Mouse (Mus musculus) liver, embryonic 14.5 days (tissue): ENCODE data around the gene Ccm2. TPM values are rescaled to one million over a fixed set of nuclear protein-coding genes. Genes with fewer than 3 reads are reported as not detected.
A peak's percentile ranks its signal among the peaks of the same experiment; 100 is the strongest.

Experiments
- ATAC-seq: fragments of 200-750 bp; cut with Nextera tagmentation; 2 replicates; pipeline ENCODE4 v1.8.0; 2017; ENCODE audit warnings: moderate number of reproducible peaks, mild to moderate bottlenecking, moderate library complexity; ENCODE audit not compliant: insufficient read depth
- DNase-seq, 3 experiments: peaks; one replicate each; pipeline ENCODE4 v3.0.0-alpha.2; 2012 to 2013; ENCODE audit warnings: low read depth in 3 of 3, low spot score in 3 of 3
- H3K27ac ChIP-seq: fragments of 300-500 bp; sonication (generic); 2 replicates; pipeline ENCODE4 v1.5.1; 2014; ENCODE audit warnings: moderate library complexity, mild to moderate bottlenecking, control low read depth, inconsistent platforms
- H3K27me3 ChIP-seq: fragments of 300-500 bp; sonication (generic); 2 replicates; pipeline ENCODE4 v1.6.1; 2014; ENCODE audit warnings: mild to moderate bottlenecking, low read length, moderate library complexity; ENCODE audit not compliant: control insufficient read depth, insufficient read depth
- H3K36me3 ChIP-seq: fragments of 300-500 bp; sonication (generic); replicated peaks from 2 replicates; pipeline ENCODE4 v1.6.1; 2014; ENCODE audit warnings: low read depth; ENCODE audit not compliant: control insufficient read depth, insufficient read depth
- H3K4me1 ChIP-seq, 2 experiments: fragments of 200-500 bp in 1 of 2; fragments of 300-500 bp in 1 of 2; sonication (generic) in 1 of 2; replicated peaks; 2 replicates each; pipeline ENCODE4 v1.6.1; 2012 to 2014; ENCODE audit warnings: antibody characterized with exemption in 1 of 2, inconsistent platforms in 1 of 2, low read length in 1 of 2; ENCODE audit not compliant: control insufficient read depth in 2 of 2, insufficient read depth in 2 of 2
- H3K4me2 ChIP-seq: fragments of 300-500 bp; sonication (generic); 2 replicates; pipeline ENCODE4 v1.6.1; 2014; ENCODE audit warnings: low read depth, mild to moderate bottlenecking, control low read depth, moderate library complexity
- H3K4me3 ChIP-seq, 2 experiments: fragments of 200-500 bp in 1 of 2; fragments of 300-500 bp in 1 of 2; sonication (generic) in 1 of 2; 2 replicates each; pipeline ENCODE4 v1.5.1; 2012 to 2014; ENCODE audit warnings: low read depth in 2 of 2, low read length in 2 of 2, mild to moderate bottlenecking in 2 of 2, control low read depth in 1 of 2, inconsistent platforms in 1 of 2, moderate library complexity in 1 of 2; ENCODE audit not compliant: insufficient read depth in 1 of 2
- H3K9ac ChIP-seq: fragments of 300-500 bp; sonication (generic); replicated peaks from 2 replicates; pipeline ENCODE4 v1.6.1; 2014; ENCODE audit warnings: mild to moderate bottlenecking, control low read depth, moderate library complexity
- H3K9me3 ChIP-seq: fragments of 300-500 bp; sonication (generic); 2 replicates; pipeline ENCODE4 v1.6.1; 2016; ENCODE audit warnings: low read length, mixed read lengths; ENCODE audit not compliant: control insufficient read depth
- CTCF ChIP-seq: IDR thresholded peaks from 2 replicates; pipeline ENCODE4 v1.5.1; 2016; ENCODE audit warnings: antibody characterized with exemption, low read depth, control low read depth
- EP300 ChIP-seq: IDR thresholded peaks from 2 replicates; pipeline ENCODE4 v1.6.1; 2016; ENCODE audit warnings: antibody characterized with exemption, low read depth
- WGBS: fragments of 180-500 bp; shearing (Covaris S2); extraction: QIAGEN DNeasy Blood & Tissue Kit; methylation state at CpG from one replicate; pipeline ENCODE4 v1.1.7; 2014; ENCODE audit not compliant: insufficient replicate concordance; 5-methylcytosine and 5-hydroxymethylcytosine counted together
- polyA plus RNA-seq, 2 experiments: library from polyadenylated mRNA; depleted of rRNA in 1 of 2; stranded (reverse) in 1 of 2; unstranded in 1 of 2; fragments of >200 nt; fragmentation: Nextera tagmentation in 1 of 2; extraction: Ambion mirVana in 1 of 2; gene quantifications; 2 replicates each; pipeline versions ENCODE4 v1.2.1 to v1.2.3; 2012 to 2014

Gene Ccm2
- polyA plus RNA-seq, 2 experiments = 33.1 to 39.4 TPM

DNA sequence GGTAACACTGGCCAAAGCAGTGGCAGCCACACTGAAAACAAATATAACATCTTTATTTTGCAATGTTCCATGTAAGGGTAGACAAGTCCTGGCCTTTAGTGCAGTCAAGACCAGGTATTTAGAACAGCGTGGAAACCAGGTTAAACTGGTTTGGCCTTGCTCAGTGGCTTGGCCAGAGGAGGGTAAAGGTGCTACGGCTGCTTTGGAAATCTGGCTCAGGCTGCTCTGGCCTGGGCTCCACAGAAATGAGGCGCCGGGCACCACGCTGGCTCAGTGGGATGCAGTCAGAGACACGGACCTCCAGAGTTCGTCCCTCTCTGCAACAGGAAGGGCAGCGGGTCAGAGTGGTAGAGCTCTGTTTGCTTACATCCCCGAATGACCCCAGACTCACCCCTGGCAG lies 40.2 kb upstream of the Ccm2 start:
- Histone ChIP-seq H3K4me2 (no peak overlapping the region), H3K4me1 (peaks cover 0 to 2% of the 10 kb centered on the region in 2 experiments; a peak in 1 of 4 replicates), H3K9me3 (no peaks in the 10 kb centered on the region), H3K27ac (no peak overlapping the region), H3K9ac (no peak overlapping the region), H3K36me3 (no peaks in the 10 kb centered on the region), H3K4me3 (no peak overlapping the region), H3K27me3 (no peaks in the 10 kb centered on the region)
- TF ChIP-seq EP300 = no peak
- no peak for TF ChIP-seq CTCF
- no peak for DNase-seq
- WGBS = 65% methylated on average over 9 of the region's 9 CpGs
- ATAC-seq = no peak

DNA sequence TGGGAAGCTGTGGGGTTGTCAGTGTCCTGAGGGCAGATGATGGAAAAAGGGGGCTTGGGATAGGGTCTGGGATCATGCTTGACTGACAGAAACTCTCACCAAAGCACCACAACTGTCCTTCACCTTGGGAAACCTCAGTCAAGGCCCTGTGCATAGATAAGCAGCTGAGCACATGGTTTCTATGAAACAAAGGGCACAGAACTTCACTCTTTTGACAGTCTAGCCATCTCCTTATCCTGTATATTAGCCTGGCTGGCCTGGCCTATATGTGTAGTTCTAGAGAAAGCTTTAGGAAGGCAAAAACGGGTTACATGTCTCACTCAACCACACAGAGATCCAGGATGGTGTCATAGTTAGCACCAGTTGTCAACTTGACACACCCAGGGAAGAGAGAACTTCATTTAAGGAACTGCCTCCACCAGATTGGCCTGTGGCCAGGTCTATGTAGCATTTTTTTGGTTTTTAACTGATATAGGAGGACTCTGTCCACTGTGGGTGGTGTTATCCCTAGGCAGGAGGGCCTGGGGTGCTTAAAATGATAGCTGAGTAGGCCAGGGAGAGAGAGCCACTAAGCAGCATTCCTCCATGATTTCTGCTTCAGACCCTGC lies 38.3 kb upstream of the Ccm2 start:
- Histone ChIP-seq H3K4me2 (no peak overlapping the region), H3K9ac (no peak overlapping the region), H3K9me3 (no peaks in the 10 kb centered on the region), H3K4me1 (peaks cover 0 to 2% of the 10 kb centered on the region in 2 experiments; a peak in 1 of 4 replicates), H3K4me3 (no peak overlapping the region), H3K27me3 (no peaks in the 10 kb centered on the region), H3K27ac (no peak overlapping the region), H3K36me3 (no peaks in the 10 kb centered on the region)
- ATAC-seq (no peak), DNase-seq (no peak)
- TF ChIP-seq CTCF (no peak), EP300 (no peak)
- 24% methylated on average over 1 of the region's 1 CpGs for whole genome bisulfite sequencing

DNA sequence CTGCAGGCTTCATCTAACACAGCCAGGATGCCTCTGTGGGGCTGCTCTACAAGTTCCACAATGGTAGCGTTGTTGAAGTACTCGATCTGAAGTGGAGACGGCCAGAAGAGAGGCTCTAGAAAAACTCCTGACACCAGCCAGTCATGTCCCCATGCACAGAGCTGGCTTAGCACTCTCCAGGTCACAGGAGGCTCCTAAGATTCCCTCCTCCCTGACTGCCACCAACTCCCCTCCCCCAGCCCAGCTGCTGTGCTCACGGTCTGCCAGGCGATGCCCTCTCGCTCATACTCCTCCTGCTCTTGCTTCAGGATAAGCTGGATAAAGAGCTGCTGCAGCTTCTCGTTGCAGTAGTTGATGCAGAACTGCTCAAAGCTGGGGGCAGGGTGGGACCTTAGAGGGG lies 31.9 kb upstream of the Ccm2 start:
- Histone ChIP-seq H3K4me3 (no peak overlapping the region), H3K36me3 (no peaks in the 10 kb centered on the region), H3K27me3 (no peaks in the 10 kb centered on the region), H3K4me1 (peaks cover 0 to 4% of the 10 kb centered on the region in 2 experiments; a peak in 1 of 4 replicates), H3K4me2 (no peak overlapping the region), H3K27ac (no peak overlapping the region), H3K9ac (no peak overlapping the region), H3K9me3 (no peaks in the 10 kb centered on the region)
- ATAC-seq = no peak
- no peak for DNase-seq
- TF ChIP-seq CTCF (no peak), EP300 (no peak)
- 70% methylated on average over 7 of the region's 7 CpGs for WGBS

DNA sequence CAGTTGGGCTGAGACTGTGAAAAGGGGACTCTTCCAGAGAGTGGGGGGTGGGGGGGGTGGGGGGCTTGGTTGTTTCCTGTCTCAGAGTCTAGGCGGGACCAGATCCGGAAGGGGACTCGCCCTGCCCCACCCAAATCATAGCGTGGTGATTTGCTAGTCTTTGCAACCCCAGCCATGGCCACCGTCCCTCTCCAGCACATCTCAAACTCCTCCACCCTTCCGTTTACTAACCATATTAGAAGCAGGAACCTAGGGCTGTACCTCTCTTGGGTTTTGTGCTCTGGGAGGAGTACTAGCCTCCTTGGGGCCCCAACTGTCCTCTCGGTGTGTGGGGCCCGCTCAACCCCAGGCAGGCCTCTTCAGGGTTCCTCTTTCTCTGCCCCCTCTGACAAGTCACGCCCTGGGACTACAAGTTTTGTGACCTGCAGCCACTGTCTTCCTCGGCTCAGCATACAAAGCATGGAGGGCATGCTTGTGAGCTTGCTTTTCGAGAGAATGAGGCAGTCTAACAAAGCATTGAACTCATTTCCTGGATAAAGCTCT lies 27.1 kb upstream of the Ccm2 start:
- TF ChIP-seq EP300 (no peak), CTCF (no peak)
- Histone ChIP-seq H3K27ac (no peak overlapping the region), H3K9me3 (no peaks in the 10 kb centered on the region), H3K9ac (0 out of 2 replicates have a peak overlapping the region, but pooled peaks have one; percentile 18), H3K4me1 (peaks cover 0 to 5% of the 10 kb centered on the region in 2 experiments; a peak in 1 of 4 replicates), H3K4me2 (peak overlapping the region; percentile 26), H3K4me3 (peak overlapping the region; percentile 25 to 40), H3K27me3 (no peaks in the 10 kb centered on the region), H3K36me3 (peaks cover 5% of the 10 kb centered on the region)
- ATAC-seq (no peak), DNase-seq (no peak)
- WGBS = 7% methylated on average over 11 of the region's 11 CpGs

DNA sequence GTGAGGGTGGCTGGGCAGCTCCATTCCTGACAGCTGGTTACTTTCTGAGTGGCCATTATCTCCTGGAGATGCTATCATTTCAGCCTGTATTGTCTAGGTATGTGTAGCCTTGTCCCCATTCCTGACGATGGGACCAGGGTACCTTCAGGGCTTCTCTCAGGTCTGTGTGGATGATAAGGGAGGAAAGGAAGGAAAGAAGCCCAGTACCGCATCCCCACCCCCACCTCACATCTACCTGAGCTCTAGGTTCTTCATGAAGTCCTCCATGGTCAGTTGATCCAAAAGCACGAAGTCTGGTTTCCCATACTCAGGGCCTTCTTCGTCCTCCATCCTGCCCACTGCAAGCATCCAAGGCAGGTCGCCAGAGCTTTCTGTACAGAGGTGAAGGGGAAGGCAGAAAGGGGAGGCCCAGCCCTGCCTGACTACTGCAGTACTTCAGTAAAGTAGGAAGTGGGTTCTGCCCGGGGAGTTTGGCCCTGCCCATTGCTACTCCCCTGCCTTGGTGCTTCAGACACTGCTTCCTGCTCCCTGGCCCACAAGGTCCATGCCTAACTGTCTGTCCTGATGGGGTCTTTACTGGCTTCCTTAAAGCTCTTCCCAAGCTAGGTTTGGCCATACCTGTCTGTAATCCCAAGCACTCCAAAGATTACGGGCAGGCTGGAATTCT lies 26.0 kb upstream of the Ccm2 start, which contains the start of gene Myo1g:
Myo1g (minus strand) TSS at position 459 of the 667 bp plus-strand sequence.
- peak within 1 kb of the TSS; percentile 18; the same call in 1 of the 2 replicates for H3K9ac ChIP-seq
- no peaks in the 10 kb centered on the region for H3K9me3 ChIP-seq
- H3K27me3 ChIP-seq = no peaks in the 10 kb centered on the region
- DNase-seq (no peak), ATAC-seq (no peak)
- H3K4me1 ChIP-seq = peaks cover 0 to 5% of the 10 kb centered on the region in 2 experiments; a peak in 1 of 4 replicates
- peak within 1 kb of the TSS; percentile 25 to 40 for H3K4me3 ChIP-seq
- H3K4me2 ChIP-seq = peak within 1 kb of the TSS; percentile 26
- TF ChIP-seq EP300 (no peak), CTCF (no peak)
- 15% methylated on average over 7 of the region's 7 CpGs for WGBS
- peaks cover 15% of the 10 kb centered on the region for H3K36me3 ChIP-seq
- no peak within 1 kb of the TSS for H3K27ac ChIP-seq
